Mouse (Mus musculus) liver, adult 2 months (tissue): ENCODE measurements around the gene Tnfsf11. TPM values are rescaled to one million over a fixed set of nuclear protein-coding genes. Genes with fewer than 3 reads are reported as not detected.

ENCODE experiments used
- DNase-seq: peaks from one replicate; pipeline ENCODE4 v3.0.0-alpha.2; 2011; ENCODE audit warnings: low read depth, low spot score; ENCODE audit errors: extremely low read depth
- H3K27ac ChIP-seq: fragments of 200-500 bp; replicated peaks from 2 replicates; pipeline ENCODE4 v1.5.1; 2012; ENCODE audit warnings: low read depth, mild to moderate bottlenecking, control low read depth, inconsistent platforms, low read length; ENCODE audit not compliant: insufficient read depth
- H3K27me3 ChIP-seq: fragments of 200-500 bp; 2 replicates; pipeline ENCODE4 v1.6.1; 2012; ENCODE audit warnings: mild to moderate bottlenecking, moderate library complexity, low read length, inconsistent platforms; ENCODE audit not compliant: control insufficient read depth, insufficient read depth
- H3K36me3 ChIP-seq: fragments of 200-500 bp; 2 replicates; pipeline ENCODE4 v1.6.1; 2012; ENCODE audit warnings: low read length, inconsistent platforms; ENCODE audit not compliant: control insufficient read depth, insufficient read depth
- H3K4me1 ChIP-seq: fragments of 200-500 bp; 2 replicates; pipeline ENCODE4 v1.6.1; 2011; ENCODE audit warnings: low read length; ENCODE audit not compliant: control insufficient read depth, insufficient read depth
- H3K4me3 ChIP-seq: fragments of 200-500 bp; 2 replicates; pipeline ENCODE4 v1.5.1; 2011; ENCODE audit warnings: low read depth, mild to moderate bottlenecking, control low read depth, low read length, moderate library complexity; ENCODE audit not compliant: insufficient read depth
- H3K79me2 ChIP-seq: fragments of 200-500 bp; 2 replicates; pipeline ENCODE4 v1.6.1; 2012; ENCODE audit warnings: inconsistent platforms, mild to moderate bottlenecking, low read length, moderate library complexity; ENCODE audit not compliant: control insufficient read depth, insufficient read depth
- H3K9ac ChIP-seq: fragments of 200-500 bp; 2 replicates; pipeline ENCODE4 v1.6.1; 2012; ENCODE audit warnings: low read depth, mild to moderate bottlenecking, control low read depth, inconsistent platforms, low read length
- CTCF ChIP-seq: fragments of 200-500 bp; IDR thresholded peaks from 2 replicates; pipeline ENCODE4 v1.5.1; 2011; ENCODE audit warnings: low read depth, low read length, control low read depth
- POLR2A ChIP-seq: fragments of 200-500 bp; IDR thresholded peaks from 2 replicates; pipeline ENCODE4 v1.6.1; 2011; ENCODE audit warnings: low read length, control low read depth; ENCODE audit not compliant: insufficient read depth; ENCODE audit errors: extremely low read depth
- WGBS: fragments of 180-500 bp; shearing (Covaris S2); methylation state at CpG from one replicate; pipeline ENCODE4 v1.1.7; 2018; 5-methylcytosine and 5-hydroxymethylcytosine counted together
- polyA plus RNA-seq: library from polyadenylated mRNA; depleted of rRNA; stranded (reverse); fragments of >200 nt; gene quantifications from 2 replicates; pipeline ENCODE4 v1.2.3, GENCODE M21; 2012
- total RNA-seq: library from RNA; depleted of rRNA; stranded (reverse); fragments of >200 nt; gene quantifications from 2 replicates; pipeline ENCODE4 v1.2.3, GENCODE M21; 2014

The Tnfsf11 gene
- total and polyA plus RNA-seq, 2 experiments = 0.09 TPM; not detected in 1

DNA sequence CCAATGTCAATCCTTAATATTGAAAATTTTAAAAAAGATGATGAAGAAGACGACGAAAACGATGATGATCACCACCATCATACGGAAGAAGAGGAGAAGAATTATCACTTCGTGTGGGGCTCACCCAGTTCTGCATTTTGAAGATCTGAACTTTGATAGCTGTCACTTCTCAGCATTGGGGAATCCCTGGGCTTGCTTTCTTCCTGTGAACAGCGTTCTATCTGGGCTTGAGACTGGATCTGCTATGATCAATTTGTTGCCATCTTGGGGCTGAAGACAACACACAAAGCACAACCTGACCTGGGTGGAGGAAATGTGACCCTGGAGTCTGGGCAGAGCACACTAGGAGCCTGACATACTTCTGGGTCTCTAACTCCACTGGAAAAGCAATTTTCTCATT lies 43.0 kb downstream of the Tnfsf11 start:
- DNase-seq = no peak

GRCm38 (mm10) chr14:78262596-78262995 lies 45.2 kb downstream of the Tnfsf11 start:
- no peak overlapping the region for H3K4me3 ChIP-seq
- WGBS = 81% methylated on average over 7 of the region's 7 CpGs
- no peak for TF ChIP-seq POLR2A
- H3K9ac ChIP-seq = no peak overlapping the region
- H3K27me3 ChIP-seq = no peaks in the 10 kb centered on the region
- no peaks in the 10 kb centered on the region for H3K36me3 ChIP-seq
- H3K4me1 ChIP-seq = no peaks in the 10 kb centered on the region
- H3K27ac ChIP-seq = no peak overlapping the region
- no peaks in the 10 kb centered on the region for H3K79me2 ChIP-seq
- DNase-seq = no peak

More for the DNA sequence above, 43.0 kb downstream of the Tnfsf11 start:
- no peaks in the 10 kb centered on the region for H3K36me3 ChIP-seq
- no peaks in the 10 kb centered on the region for H3K79me2 ChIP-seq
- 81% methylated on average over 6 of the region's 6 CpGs for WGBS
- no peaks in the 10 kb centered on the region for H3K27me3 ChIP-seq
- TF ChIP-seq POLR2A (no peak), CTCF (no peak)
- H3K9ac ChIP-seq = no peak overlapping the region
- H3K27ac ChIP-seq = no peak overlapping the region
- H3K4me1 ChIP-seq = no peaks in the 10 kb centered on the region
- no peak overlapping the region for H3K4me3 ChIP-seq

DNA sequence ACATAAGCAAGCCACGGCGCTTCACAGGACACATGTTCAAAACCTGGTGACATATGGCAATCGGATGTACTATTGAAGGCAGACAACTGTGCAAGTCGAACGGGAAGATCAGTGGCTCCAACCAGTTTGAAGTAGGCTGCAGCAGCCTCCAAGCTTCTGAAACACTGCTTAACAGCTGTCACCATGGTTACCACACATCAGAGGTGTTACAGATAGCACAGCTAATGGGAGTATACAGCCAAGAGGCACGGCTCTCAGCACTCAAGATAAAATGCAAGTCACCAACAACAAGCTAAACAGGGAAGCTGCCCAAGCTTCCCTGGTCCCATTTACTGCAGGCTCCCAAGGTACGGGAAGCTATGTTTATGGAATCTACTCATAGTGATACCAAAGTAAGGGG lies 46.6 kb downstream of the Tnfsf11 start:
- DNase-seq = no peak
- no peaks in the 10 kb centered on the region for H3K79me2 ChIP-seq
- TF ChIP-seq CTCF (no peak), POLR2A (no peak)
- H3K4me3 ChIP-seq = no peak overlapping the region
- H3K27ac ChIP-seq = no peak overlapping the region
- WGBS = 79% methylated on average over 7 of the region's 7 CpGs
- no peaks in the 10 kb centered on the region for H3K4me1 ChIP-seq
- no peaks in the 10 kb centered on the region for H3K27me3 ChIP-seq
- no peaks in the 10 kb centered on the region for H3K36me3 ChIP-seq
- no peak overlapping the region for H3K9ac ChIP-seq

- H3K4me3 ChIP-seq = no peak overlapping the region
- H3K36me3 ChIP-seq = no peaks in the 10 kb centered on the region
- 81% methylated on average over 7 of the region's 7 CpGs for WGBS
- H3K27me3 ChIP-seq = no peaks in the 10 kb centered on the region
- H3K9ac ChIP-seq = no peak overlapping the region
- no peaks in the 10 kb centered on the region for H3K79me2 ChIP-seq
- TF ChIP-seq CTCF (no peak), POLR2A (no peak)
- H3K4me1 ChIP-seq = no peaks in the 10 kb centered on the region
- no peak for DNase-seq
- H3K27ac ChIP-seq = no peak overlapping the region
These were observed 53.8 kb downstream of the Tnfsf11 start for GRCm38 (mm10) chr14:78254017-78254416.

DNA sequence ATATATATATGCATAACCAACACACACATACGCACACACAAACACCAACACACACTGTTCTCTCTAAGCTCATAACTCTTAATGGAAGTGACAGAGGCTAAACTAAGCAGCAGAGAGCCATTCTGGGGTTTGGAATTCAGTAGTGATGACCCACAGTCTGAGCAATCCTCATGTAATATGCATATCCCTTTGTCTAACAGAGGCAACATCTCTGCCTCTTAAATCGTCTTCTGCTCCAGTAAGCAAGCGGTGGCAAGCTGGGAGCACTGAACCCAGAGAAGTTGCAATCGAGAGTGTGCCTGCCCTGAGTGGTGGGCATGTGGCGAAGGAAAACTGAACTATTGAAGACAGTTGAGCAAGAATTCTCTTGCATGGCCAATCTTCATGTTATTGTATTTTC lies 61.2 kb downstream of the Tnfsf11 start:
- WGBS = 87% methylated on average over 5 of the region's 5 CpGs

GRCm38 (mm10) chr14:78244811-78245210 lies 63.0 kb downstream of the Tnfsf11 start:
- DNase-seq = no peak
- WGBS = 51% methylated on average over 4 of the region's 4 CpGs
- Histone ChIP-seq H3K9ac (no peak overlapping the region), H3K27ac (no peak overlapping the region), H3K36me3 (no peaks in the 10 kb centered on the region), H3K4me1 (no peaks in the 10 kb centered on the region), H3K27me3 (no peaks in the 10 kb centered on the region), H3K79me2 (no peaks in the 10 kb centered on the region), H3K4me3 (no peak overlapping the region)
- no peak for TF ChIP-seq CTCF

More for the DNA sequence above, 61.2 kb downstream of the Tnfsf11 start:
- Histone ChIP-seq H3K9ac (no peak overlapping the region), H3K4me1 (no peaks in the 10 kb centered on the region), H3K27me3 (no peaks in the 10 kb centered on the region), H3K79me2 (no peaks in the 10 kb centered on the region), H3K4me3 (no peak overlapping the region), H3K27ac (no peak overlapping the region), H3K36me3 (no peaks in the 10 kb centered on the region)
- no peak for DNase-seq
- TF ChIP-seq CTCF (no peak), POLR2A (no peak)
